Mouse (Mus musculus): ENCODE data around the gene Tcam1. TPM values are rescaled to one million over a fixed set of nuclear protein-coding genes. Genes with fewer than 3 reads are reported as not detected.

Gene Tcam1
- polyA plus RNA-seq, 1 experiment: 0.15 TPM

- no peaks in the 10 kb centered on the region for H3K36me3 ChIP-seq (ENCODE audit: control insufficient read depth, insufficient read depth)
- H3K4me3 ChIP-seq (ENCODE audit: insufficient read depth, poor library complexity, severe bottlenecking): no peak overlapping the region
- TF ChIP-seq MYOG (IDR thresholded peaks at IDR 0.05; ENCODE audit: control insufficient read depth, extremely low read depth, insufficient read length) (no peak), CTCF (IDR thresholded peaks at IDR 0.05; ENCODE audit: control insufficient read depth, insufficient read depth, insufficient read length) (no peak)
- peaks cover 40% of the 10 kb centered on the region for H3K27me3 ChIP-seq (ENCODE audit: control insufficient read depth, insufficient read depth, insufficient read length)
- H3K79me3 ChIP-seq (ENCODE audit: low read depth): no peaks in the 10 kb centered on the region
- no peak overlapping the region for H3ac ChIP-seq (ENCODE audit: control insufficient read depth, insufficient read length, low read depth)
- no peaks in the 10 kb centered on the region for H3K79me2 ChIP-seq (ENCODE audit: control insufficient read depth, insufficient read depth)
Observed at GRCm38 (mm10) chr11:106310123-106310522, 33.7 kb downstream of the Tcam1 start.

DNA sequence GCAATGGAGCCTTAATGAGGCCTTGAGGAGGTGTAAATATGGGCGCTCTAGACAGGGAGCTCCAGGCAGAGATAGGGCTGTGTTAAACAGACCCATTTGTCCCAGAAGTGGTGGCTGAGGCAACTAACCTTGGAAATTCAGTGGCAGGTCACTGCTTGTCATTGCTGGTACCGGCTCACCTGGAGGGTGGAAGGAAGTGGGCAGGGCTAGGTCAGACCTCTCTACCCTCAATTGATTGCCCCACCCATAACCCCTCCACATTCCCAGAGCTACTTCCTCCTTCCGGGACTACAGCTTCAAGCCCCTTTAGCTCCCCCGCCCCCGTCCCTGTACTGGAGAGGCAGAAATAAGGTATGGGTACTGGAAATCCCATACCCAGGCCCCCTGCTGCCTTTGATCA, 37.1 kb downstream of the Tcam1 start:
- H3K4me3 ChIP-seq (ENCODE audit: insufficient read depth, poor library complexity, severe bottlenecking): no peak overlapping the region
- no peak for TF ChIP-seq MYOD1 (IDR thresholded peaks at IDR 0.05; ENCODE audit: control insufficient read depth, insufficient read length, low read depth)
- no peak for TF ChIP-seq USF1 (IDR thresholded peaks at IDR 0.05; ENCODE audit: low read depth)
- no peak for TF ChIP-seq MAX (IDR thresholded peaks at IDR 0.05)
- TF ChIP-seq FOSL1 (IDR thresholded peaks at IDR 0.05; ENCODE audit: insufficient read depth, low read length, poor library complexity, severe bottlenecking): no peak
- no peak for TF ChIP-seq CTCF (IDR thresholded peaks at IDR 0.05; ENCODE audit: control insufficient read depth, insufficient read depth, insufficient read length)
- TF ChIP-seq CEBPB (IDR thresholded peaks at IDR 0.05; ENCODE audit: low read depth): no peak
- no peak for TF ChIP-seq MYOG (IDR thresholded peaks at IDR 0.05; ENCODE audit: control insufficient read depth, extremely low read depth, insufficient read length)
- H3ac ChIP-seq (ENCODE audit: control insufficient read depth, insufficient read length, low read depth): no peak overlapping the region
- no peaks in the 10 kb centered on the region for H3K36me3 ChIP-seq (ENCODE audit: control insufficient read depth, insufficient read depth)
- no peaks in the 10 kb centered on the region for H3K79me3 ChIP-seq (ENCODE audit: low read depth)
- H3K79me2 ChIP-seq (ENCODE audit: control insufficient read depth, insufficient read depth): no peaks in the 10 kb centered on the region
- peaks cover 66% of the 10 kb centered on the region for H3K27me3 ChIP-seq (ENCODE audit: control insufficient read depth, insufficient read depth, insufficient read length)

DNA sequence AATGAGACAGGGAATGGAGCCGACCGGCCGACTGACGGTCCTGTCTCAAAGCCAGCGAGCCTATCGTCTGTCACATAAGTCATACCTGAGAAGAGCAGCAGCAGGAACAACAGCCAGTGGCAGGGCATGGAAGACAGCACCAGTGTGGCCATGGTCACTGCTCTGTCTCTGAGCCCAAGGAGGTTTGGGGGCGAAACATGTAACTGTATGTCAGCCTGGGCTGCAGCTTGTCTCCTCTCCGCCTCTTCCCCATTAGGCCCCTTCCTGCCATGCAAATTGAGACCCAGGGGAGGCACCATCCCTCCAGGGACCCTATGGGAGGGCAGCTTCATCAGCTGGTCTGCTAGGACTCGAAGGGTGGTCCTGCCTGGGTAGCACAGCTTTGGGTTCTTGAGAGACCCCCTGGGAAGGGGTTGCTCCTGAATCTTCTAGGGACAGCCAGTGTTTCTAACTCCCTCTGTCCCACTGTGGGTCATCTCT, 37.9 kb downstream of the Tcam1 start, which contains the start of gene Cd79b:
Cd79b (minus strand) TSS at position 430 of the 480 bp plus-strand sequence.
- no peaks in the 10 kb centered on the region for H3K79me2 ChIP-seq (ENCODE audit: control insufficient read depth, insufficient read depth)
- TF ChIP-seq CEBPB (IDR thresholded peaks at IDR 0.05; ENCODE audit: low read depth) (no peak), MYOD1 (IDR thresholded peaks at IDR 0.05; ENCODE audit: control insufficient read depth, insufficient read length, low read depth) (no peak), FOSL1 (IDR thresholded peaks at IDR 0.05; ENCODE audit: insufficient read depth, low read length, poor library complexity, severe bottlenecking) (no peak), MAX (IDR thresholded peaks at IDR 0.05) (no peak), USF1 (IDR thresholded peaks at IDR 0.05; ENCODE audit: low read depth) (no peak), MYOG (IDR thresholded peaks at IDR 0.05; ENCODE audit: control insufficient read depth, extremely low read depth, insufficient read length) (no peak), CTCF (IDR thresholded peaks at IDR 0.05; ENCODE audit: control insufficient read depth, insufficient read depth, insufficient read length) (no peak)
- H3K4me3 ChIP-seq (ENCODE audit: insufficient read depth, poor library complexity, severe bottlenecking): no peak within 1 kb of the TSS
- H3K79me3 ChIP-seq (ENCODE audit: low read depth): no peaks in the 10 kb centered on the region
- H3ac ChIP-seq (ENCODE audit: control insufficient read depth, insufficient read length, low read depth): no peak within 1 kb of the TSS
- no peaks in the 10 kb centered on the region for H3K36me3 ChIP-seq (ENCODE audit: control insufficient read depth, insufficient read depth)
- peaks cover 67% of the 10 kb centered on the region for H3K27me3 ChIP-seq (ENCODE audit: control insufficient read depth, insufficient read depth, insufficient read length)

DNA sequence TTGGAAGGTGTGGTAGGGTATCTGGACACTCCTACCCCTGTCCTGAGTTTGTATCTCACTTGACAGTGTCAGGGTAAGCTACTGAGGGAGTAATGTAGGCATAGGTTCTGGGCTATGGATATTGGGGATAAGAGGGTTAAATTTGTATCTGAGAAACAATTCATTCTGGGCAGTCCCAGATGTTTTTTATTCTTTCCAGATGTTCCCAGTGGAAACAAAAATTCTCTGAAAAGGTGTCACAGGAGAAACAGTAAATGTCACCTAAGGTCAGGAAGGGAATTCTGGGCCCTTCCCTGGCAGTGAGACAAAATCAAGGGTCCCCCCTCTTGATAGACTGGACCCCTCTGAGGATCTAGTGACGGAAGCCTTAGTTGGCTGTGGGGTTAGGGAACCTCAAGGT, 39.9 kb downstream of the Tcam1 start:
- Histone ChIP-seq H3ac (ENCODE audit: control insufficient read depth, insufficient read length, low read depth) (no peak overlapping the region), H3K27me3 (ENCODE audit: control insufficient read depth, insufficient read depth, insufficient read length) (peaks cover 71% of the 10 kb centered on the region), H3K4me3 (ENCODE audit: insufficient read depth, poor library complexity, severe bottlenecking) (no peak overlapping the region), H3K79me2 (ENCODE audit: control insufficient read depth, insufficient read depth) (no peaks in the 10 kb centered on the region), H3K79me3 (ENCODE audit: low read depth) (no peaks in the 10 kb centered on the region), H3K36me3 (ENCODE audit: control insufficient read depth, insufficient read depth) (no peaks in the 10 kb centered on the region)
- no peak for TF ChIP-seq USF1 (IDR thresholded peaks at IDR 0.05; ENCODE audit: low read depth)
- TF ChIP-seq MYOG (IDR thresholded peaks at IDR 0.05; ENCODE audit: control insufficient read depth, extremely low read depth, insufficient read length): no peak
- no peak for TF ChIP-seq MYOD1 (IDR thresholded peaks at IDR 0.05; ENCODE audit: control insufficient read depth, insufficient read length, low read depth)
- TF ChIP-seq CEBPB (IDR thresholded peaks at IDR 0.05; ENCODE audit: low read depth): no peak
- no peak for TF ChIP-seq MAX (IDR thresholded peaks at IDR 0.05)
- no peak for TF ChIP-seq FOSL1 (IDR thresholded peaks at IDR 0.05; ENCODE audit: insufficient read depth, low read length, poor library complexity, severe bottlenecking)
- no peak for TF ChIP-seq CTCF (IDR thresholded peaks at IDR 0.05; ENCODE audit: control insufficient read depth, insufficient read depth, insufficient read length)

GRCm38 (mm10) chr11:106317801-106318200, 41.3 kb downstream of the Tcam1 start:
- Histone ChIP-seq H3K79me2 (ENCODE audit: control insufficient read depth, insufficient read depth) (no peaks in the 10 kb centered on the region), H3K79me3 (ENCODE audit: low read depth) (no peaks in the 10 kb centered on the region), H3K27me3 (ENCODE audit: control insufficient read depth, insufficient read depth, insufficient read length) (peaks cover 71% of the 10 kb centered on the region)

More at GRCm38 (mm10) chr11:106317801-106318200, 41.3 kb downstream of the Tcam1 start:
- Histone ChIP-seq H3K4me3 (ENCODE audit: insufficient read depth, poor library complexity, severe bottlenecking) (no peak overlapping the region), H3K36me3 (ENCODE audit: control insufficient read depth, insufficient read depth) (no peaks in the 10 kb centered on the region), H3ac (ENCODE audit: control insufficient read depth, insufficient read length, low read depth) (no peak overlapping the region)
- no peak for TF ChIP-seq FOSL1 (IDR thresholded peaks at IDR 0.05; ENCODE audit: insufficient read depth, low read length, poor library complexity, severe bottlenecking)
- no peak for TF ChIP-seq USF1 (IDR thresholded peaks at IDR 0.05; ENCODE audit: low read depth)
- TF ChIP-seq MAX (IDR thresholded peaks at IDR 0.05): no peak
- no peak for TF ChIP-seq CTCF (IDR thresholded peaks at IDR 0.05; ENCODE audit: control insufficient read depth, insufficient read depth, insufficient read length)
- no peak for TF ChIP-seq MYOD1 (IDR thresholded peaks at IDR 0.05; ENCODE audit: control insufficient read depth, insufficient read length, low read depth)
- no peak for TF ChIP-seq CEBPB (IDR thresholded peaks at IDR 0.05; ENCODE audit: low read depth)
- no peak for TF ChIP-seq MYOG (IDR thresholded peaks at IDR 0.05; ENCODE audit: control insufficient read depth, extremely low read depth, insufficient read length)

Data from C2C12 (cell line).